8 mouse cellular contexts compared by ENCODE assay signal in genomic region chr11:76997916-76998704, GRCm38 (mm10). TPM values are rescaled to one million over a fixed set of nuclear protein-coding genes. Genes with fewer than 3 reads are reported as not detected.
DNase-seq lines count a peak whose midpoint lies in the region; ATAC-seq and TF ChIP-seq lines count a peak whose summit lies in the region.

TSS of gene Slc6a4 (plus strand) at chr11:76998603.

- DNase-seq in heart, adult 9 months (ENCODE audit: low spot score in 2 of 2): no peak
- DNase-seq in adrenal gland, adult (ENCODE audit: inconsistent age in 2 of 2, low spot score in 1 of 2): peak; percentile 15 to 64
- peak; percentile 9 for DNase-seq in kidney, postnatal 14 days
- DNase-seq in left cerebral cortex, postnatal 10 days (ENCODE audit: extremely low spot score in 1 of 2, low spot score in 2 of 2): no peak

- H3K4me3 ChIP-seq in heart, embryonic 11.5 days (ENCODE audit: low read depth, low read length): peak within 1 kb of the TSS; percentile 47
- H3K4me3 ChIP-seq in forebrain, embryonic 15.5 days: peak within 1 kb of the TSS; percentile 57
- peak within 1 kb of the TSS; percentile 18 for H3K4me3 ChIP-seq in myocyte

- H3K27me3 ChIP-seq in heart, embryonic 11.5 days (ENCODE audit: control insufficient read depth, insufficient read depth, low read length): peaks cover 49% of the 10 kb centered on the region
- H3K27me3 ChIP-seq in forebrain, embryonic 15.5 days: peaks cover 53% of the 10 kb centered on the region
- peaks cover 22% of the 10 kb centered on the region for H3K27me3 ChIP-seq in myocyte (ENCODE audit: control insufficient read depth, insufficient read depth, insufficient read length)

- peak within 1 kb of the TSS; percentile 87 for H3K4me2 ChIP-seq in heart, embryonic 11.5 days
- peak within 1 kb of the TSS; percentile 98 for H3K4me2 ChIP-seq in forebrain, embryonic 15.5 days (replicated peaks)
- H3K4me2 ChIP-seq in myocyte (ENCODE audit: low read depth): peak within 1 kb of the TSS; percentile 79

- intact Hi-C loops in left cerebral cortex, postnatal 10 days (cut with DNase I): loop anchor here (5.0 kb wide), 2 partner anchors 79 to 94 kb away; partner anchors contain the start of gene Nsrp1

- no peaks in the 10 kb centered on the region for H3K9me3 ChIP-seq in heart, embryonic 11.5 days (replicated peaks; ENCODE audit: control insufficient read depth, low read length)
- no peaks in the 10 kb centered on the region for H3K9me3 ChIP-seq in forebrain, embryonic 15.5 days

- no peak within 1 kb of the TSS for H3K27ac ChIP-seq in heart, embryonic 11.5 days (ENCODE audit: low read depth, low read length)
- no peak within 1 kb of the TSS for H3K27ac ChIP-seq in forebrain, embryonic 15.5 days (replicated peaks)

- no peak within 1 kb of the TSS for H3ac ChIP-seq in myocyte (ENCODE audit: control insufficient read depth, insufficient read length)

- ATAC-seq in heart, embryonic 11.5 days (replicated peaks; ENCODE audit: insufficient number of reproducible peaks, low FRiP score, low TSS enrichment): no peak
- no peak for ATAC-seq in forebrain, embryonic 15.5 days (replicated peaks)
- no peak for ATAC-seq in cerebellum, adult (ENCODE audit: insufficient number of reproducible peaks, low FRiP score, low TSS enrichment)

- no peaks in the 10 kb centered on the region for H3K36me3 ChIP-seq in heart, embryonic 11.5 days (ENCODE audit: control insufficient read depth, insufficient read depth, low read length)
- no peaks in the 10 kb centered on the region for H3K36me3 ChIP-seq in forebrain, embryonic 15.5 days
- H3K36me3 ChIP-seq in myocyte (ENCODE audit: control insufficient read depth, insufficient read depth): no peaks in the 10 kb centered on the region

- H3K79me2 ChIP-seq in myocyte (ENCODE audit: control insufficient read depth, insufficient read depth): no peaks in the 10 kb centered on the region

- peak within 1 kb of the TSS; percentile 44; the same call in 1 of the 2 replicates for H3K9ac ChIP-seq in heart, embryonic 11.5 days (ENCODE audit: low read depth, low read length)
- peak within 1 kb of the TSS; percentile 61 for H3K9ac ChIP-seq in forebrain, embryonic 15.5 days (replicated peaks)

- no peak for TF ChIP-seq POLR2A in myocyte (IDR thresholded peaks at IDR 0.05; ENCODE audit: insufficient read length, low read depth)

- H3K4me1 ChIP-seq in heart, embryonic 11.5 days (ENCODE audit: control insufficient read depth, insufficient read depth, low read length): 0 out of 2 replicates have a peak, but pooled peaks cover 9% of the 10 kb centered on the region
- peaks cover 25% of the 10 kb centered on the region for H3K4me1 ChIP-seq in forebrain, embryonic 15.5 days

- 1% methylated on average over 52 of the region's 52 CpGs for WGBS in heart, embryonic 11.5 days (ENCODE audit: insufficient replicate concordance)
- WGBS in forebrain, embryonic 15.5 days: 0% methylated on average over 51 of the region's 52 CpGs

TF ChIP-seq in myocyte, 11 proteins besides CTCF, POLR2A, EP300 and RAD21:
- TF ChIP-seq SRF (IDR thresholded peaks at IDR 0.05; ENCODE audit: control insufficient read depth, insufficient read length, low read depth): no peak
- no peak for TF ChIP-seq TCF12 (IDR thresholded peaks at IDR 0.05; ENCODE audit: insufficient read depth, poor library complexity, severe bottlenecking)
- no peak for TF ChIP-seq MYOG (IDR thresholded peaks at IDR 0.05; ENCODE audit: control insufficient read depth in 1 of 3, insufficient read depth in 1 of 3, insufficient read length in 2 of 3, low read depth in 2 of 3)
- TF ChIP-seq REST (IDR thresholded peaks at IDR 0.05; ENCODE audit: insufficient read depth, insufficient read length): no peak

RNA-seq across cellular contexts. Expression of gene Slc6a4, which starts in this region (rescaled TPM):
- 1.5 and 2.2 TPM in 2 replicates for polyA plus RNA-seq in heart, embryonic 11.5 days (2014; fragmentation: Nextera tagmentation; extraction: Ambion mirVana)
- polyA plus RNA-seq in forebrain, embryonic 15.5 days (2015; fragmentation: Nextera tagmentation; extraction: Ambion mirVana): 0.43 and 0.60 TPM in 2 replicates
- polyA plus RNA-seq in myocyte (2012; fragmentation: generic; extraction: Trizol): not detected
- 1 to 10 TPM in 1 of 2 experiments, under 1 TPM in 1; 0.66 to 1.1 TPM for total RNA-seq in left cerebral cortex, postnatal 10 days (2021)

Comparison
In these comparisons a context has a peak if more than half of its experiments do, and no peak if none do; other contexts are left out.
1. DNase-seq: peak in adrenal gland, adult (2 of 2) and kidney, postnatal 14 days (single experiment); none in heart, adult 9 months (0 of 2) and left cerebral cortex, postnatal 10 days (0 of 2).
2. Peak in every context shown above with its lines, with median percentiles within 50 percentile points of each other: H3K4me2 ChIP-seq and H3K4me3 ChIP-seq.